Mouse (Mus musculus) thymus, adult 2 months (tissue): ENCODE data around the gene Pou2f2. TPM values are rescaled to one million over a fixed set of nuclear protein-coding genes. Genes with fewer than 3 reads are reported as not detected.
"Not testable (repeated sequence)": the region's sequence is repeated elsewhere in the genome, so short reads cannot be mapped to it uniquely, and the experiment has no call there.

ENCODE experiments used
- DNase-seq: peaks from one replicate; pipeline ENCODE4 v3.0.0; 2021
- H3K27ac ChIP-seq: fragments of 200-500 bp; 2 replicates; pipeline ENCODE4 v1.5.1; 2012; ENCODE audit warnings: low read length, control low read depth; ENCODE audit not compliant: control insufficient read depth, insufficient read depth
- H3K27me3 ChIP-seq: fragments of 200-500 bp; 2 replicates; pipeline ENCODE4 v1.6.1; 2012; ENCODE audit warnings: mild to moderate bottlenecking, low read length, moderate library complexity, mixed read lengths; ENCODE audit not compliant: control insufficient read depth, insufficient read depth
- H3K36me3 ChIP-seq: fragments of 200-500 bp; 2 replicates; pipeline ENCODE4 v1.6.1; 2012; ENCODE audit warnings: mild to moderate bottlenecking, low read length, moderate library complexity; ENCODE audit not compliant: control insufficient read depth, insufficient read depth
- H3K4me1 ChIP-seq: fragments of 200-500 bp; replicated peaks from 2 replicates; pipeline ENCODE4 v1.6.1; 2012; ENCODE audit warnings: low read length; ENCODE audit not compliant: control insufficient read depth, insufficient read depth
- H3K4me3 ChIP-seq: fragments of 200-500 bp; 2 replicates; pipeline ENCODE4 v1.5.1; 2012; ENCODE audit warnings: mild to moderate bottlenecking, low read length, control low read depth, moderate library complexity; ENCODE audit not compliant: control insufficient read depth, insufficient read depth
- CTCF ChIP-seq: fragments of 200-500 bp; IDR thresholded peaks from 2 replicates; pipeline ENCODE4 v1.5.1; 2012; ENCODE audit warnings: mild to moderate bottlenecking, control low read depth, low read length, moderate library complexity, borderline replicate concordance; ENCODE audit not compliant: control insufficient read depth, poor library complexity, insufficient read depth; ENCODE audit errors: extremely low read depth
- POLR2A ChIP-seq: fragments of 200-500 bp; IDR thresholded peaks from 2 replicates; pipeline ENCODE4 v1.6.1; 2012; ENCODE audit warnings: mild to moderate bottlenecking, low read length, control low read depth, moderate library complexity; ENCODE audit not compliant: control insufficient read depth, poor library complexity, insufficient read depth; ENCODE audit errors: extremely low read depth
- WGBS: fragments of 180-500 bp; shearing (Covaris S2); methylation state at CpG from one replicate; pipeline ENCODE4 v1.1.7; 2018; 5-methylcytosine and 5-hydroxymethylcytosine counted together
- polyA plus RNA-seq: library from polyadenylated mRNA; depleted of rRNA; stranded (reverse); fragments of >200 nt; gene quantifications from 2 replicates; pipeline ENCODE4 v1.2.3, GENCODE M21; 2012

Pou2f2 gene
- polyA plus RNA-seq, 1 experiment: 5.6 TPM

DNA sequence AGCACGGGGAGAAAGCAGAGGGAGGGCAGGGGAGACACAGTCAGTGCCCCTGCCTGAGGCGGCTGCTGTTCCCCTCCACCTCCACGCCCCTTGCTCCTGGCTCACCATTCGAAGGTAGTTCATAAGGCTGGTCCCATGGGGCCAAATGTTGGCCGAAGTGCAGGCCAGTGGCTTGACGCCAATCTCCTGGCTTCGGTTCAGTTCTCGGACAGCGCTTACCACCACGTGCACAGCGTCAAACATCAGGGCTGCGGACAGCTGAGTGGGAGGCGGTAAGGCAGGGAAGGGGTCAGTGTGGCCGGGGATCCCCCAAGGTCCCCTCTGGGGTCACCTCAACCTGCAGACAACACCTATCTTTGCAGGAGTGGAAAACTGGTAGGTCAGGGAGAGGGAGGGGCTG, 120.7 kb downstream of the Pou2f2 start:
- no peak for DNase-seq
- WGBS: 94% methylated on average over 14 of the region's 14 CpGs
- Histone ChIP-seq H3K36me3 (no peaks in the 10 kb centered on the region), H3K4me1 (no peaks in the 10 kb centered on the region), H3K27ac (no peak overlapping the region), H3K4me3 (no peak overlapping the region), H3K27me3 (no peaks in the 10 kb centered on the region)
- TF ChIP-seq CTCF (no peak), POLR2A (no peak)

DNA sequence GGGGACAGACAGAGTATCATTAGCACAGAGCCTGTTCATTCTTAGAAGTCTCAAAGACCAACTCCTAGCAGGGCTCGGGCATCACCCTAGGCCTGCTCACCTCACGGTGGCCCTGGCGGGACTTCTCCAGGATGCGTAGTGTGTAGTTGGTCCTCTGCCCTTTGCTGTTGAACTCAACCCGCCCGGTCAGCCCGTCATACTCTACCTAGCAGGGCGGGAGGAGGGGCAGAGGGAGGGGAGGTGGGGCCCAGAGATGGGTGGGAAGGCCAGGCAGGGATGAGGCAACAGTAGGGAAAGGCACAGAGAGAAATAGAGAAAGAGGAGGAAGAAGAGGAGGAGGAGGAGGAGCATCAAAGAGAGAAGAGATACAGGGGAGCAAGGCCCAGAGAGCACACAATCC, 121.1 kb downstream of the Pou2f2 start:
- H3K27ac ChIP-seq: no peak overlapping the region
- H3K4me3 ChIP-seq: no peak overlapping the region
- H3K27me3 ChIP-seq: no peaks in the 10 kb centered on the region
- no peaks in the 10 kb centered on the region for H3K36me3 ChIP-seq
- no peak for TF ChIP-seq POLR2A
- TF ChIP-seq CTCF: no peak
- no peak for DNase-seq
- H3K4me1 ChIP-seq: no peaks in the 10 kb centered on the region
- WGBS: 97% methylated on average over 8 of the region's 8 CpGs

DNA sequence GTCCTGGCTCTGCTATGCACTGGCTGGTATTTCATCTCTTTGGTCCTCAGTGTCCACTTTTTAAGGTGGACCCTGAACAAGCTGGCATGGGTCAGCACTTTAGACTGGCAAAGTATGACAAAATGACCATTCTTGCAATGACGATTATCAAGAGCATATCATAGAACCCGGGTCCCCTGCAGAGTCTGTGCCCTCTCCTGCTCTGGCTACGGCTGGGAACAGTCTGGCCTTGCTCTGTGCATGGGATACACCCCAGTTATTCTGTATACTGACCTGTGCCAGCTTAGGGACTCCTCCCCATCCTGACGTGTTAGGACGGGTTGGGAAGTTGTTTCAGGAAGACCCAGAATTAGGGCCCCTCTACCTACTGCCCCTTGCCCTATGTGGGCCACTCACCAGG, 121.6 kb downstream of the Pou2f2 start:
- 94% methylated on average over 5 of the region's 5 CpGs for WGBS
- Histone ChIP-seq H3K27me3 (no peaks in the 10 kb centered on the region), H3K4me3 (no peak overlapping the region), H3K4me1 (no peaks in the 10 kb centered on the region), H3K27ac (no peak overlapping the region), H3K36me3 (no peaks in the 10 kb centered on the region)
- no peak for DNase-seq
- TF ChIP-seq CTCF (no peak), POLR2A (no peak)

DNA sequence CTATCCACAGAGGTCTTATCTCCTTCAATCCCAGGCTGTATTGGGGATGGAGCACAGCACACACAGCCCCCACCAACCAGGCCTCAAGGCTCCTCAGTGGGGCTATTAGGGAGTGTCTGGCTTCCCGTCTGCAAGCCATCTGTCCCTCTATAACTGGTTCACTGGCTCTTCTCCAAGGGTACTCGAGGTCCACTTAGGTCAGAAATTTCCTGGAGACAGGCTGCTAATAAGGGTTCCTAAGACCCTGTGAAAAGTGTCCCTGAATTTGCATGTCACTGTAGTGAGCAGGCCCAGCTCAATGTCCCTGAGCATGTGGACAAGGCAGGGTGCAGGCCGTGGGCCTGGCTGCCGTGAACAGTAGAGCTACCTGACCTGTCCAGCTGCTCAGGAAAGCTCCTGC, 122.6 kb downstream of the Pou2f2 start:
- TF ChIP-seq CTCF: no peak
- no peak for TF ChIP-seq POLR2A
- WGBS: 89% methylated on average over 4 of the region's 4 CpGs
- Histone ChIP-seq H3K36me3 (no peaks in the 10 kb centered on the region), H3K27me3 (no peaks in the 10 kb centered on the region), H3K4me1 (no peaks in the 10 kb centered on the region), H3K27ac (no peak overlapping the region), H3K4me3 (no peak overlapping the region)
- DNase-seq: no peak

DNA sequence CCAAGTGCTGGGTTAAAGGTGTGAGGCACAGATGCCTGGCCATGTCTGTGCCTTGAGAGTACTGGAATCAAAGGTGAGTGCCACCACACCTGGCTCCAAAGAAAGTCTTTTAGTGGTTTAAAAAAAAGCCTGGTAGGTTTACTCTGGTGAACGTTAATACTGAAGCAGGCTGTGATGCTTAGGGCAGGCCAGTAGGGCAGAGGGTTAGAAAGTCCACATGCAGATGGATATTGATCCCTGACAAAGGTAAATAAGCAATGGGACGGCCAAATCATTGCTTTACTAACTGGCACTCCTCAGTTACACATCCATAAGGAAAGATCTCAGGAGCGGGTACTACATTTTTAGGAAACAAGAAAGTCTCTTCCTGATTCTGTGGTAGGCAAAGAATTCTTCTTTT, 126.9 kb downstream of the Pou2f2 start:
- WGBS: 94% methylated on average over 3 of the region's 3 CpGs
- no peaks in the 10 kb centered on the region for H3K4me1 ChIP-seq
- no peak overlapping the region for H3K27ac ChIP-seq
- H3K36me3 ChIP-seq: no peaks in the 10 kb centered on the region
- no peak for TF ChIP-seq CTCF
- TF ChIP-seq POLR2A: no peak
- H3K4me3 ChIP-seq: no peak overlapping the region
- DNase-seq: no peak
- no peaks in the 10 kb centered on the region for H3K27me3 ChIP-seq

DNA sequence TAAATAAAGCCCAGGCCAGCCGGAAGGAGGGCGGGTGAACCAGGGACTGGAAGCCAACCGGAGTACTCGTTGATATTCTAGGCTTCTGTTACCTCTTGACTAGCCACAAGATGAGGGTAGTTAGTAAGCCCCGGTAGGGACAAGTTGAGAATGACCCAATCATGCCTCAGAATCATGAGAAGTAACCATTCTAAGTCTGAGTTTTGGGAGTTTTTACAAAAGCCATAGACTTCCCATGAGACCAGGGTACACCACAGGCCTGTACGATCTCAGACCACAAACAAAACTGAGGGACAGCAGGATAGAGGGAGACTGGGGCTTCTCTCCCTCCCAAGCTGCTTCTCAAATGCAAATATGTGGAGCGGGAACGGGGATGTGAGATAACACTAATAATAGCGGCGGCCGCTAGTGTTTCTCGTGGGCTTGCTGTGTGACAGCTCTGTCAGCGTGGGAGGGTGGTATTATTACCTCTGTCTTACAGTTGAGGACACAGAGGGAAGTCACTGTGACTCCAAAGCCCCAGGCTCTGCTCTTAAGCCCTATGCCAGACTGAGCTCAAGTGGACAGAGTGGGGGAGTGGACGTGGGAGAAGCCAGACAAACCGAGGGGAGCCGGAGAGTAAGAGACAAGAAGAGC, 130.1 kb downstream of the Pou2f2 start:
- WGBS: 94% methylated on average over 16 of the region's 16 CpGs
- H3K27ac ChIP-seq: no peak overlapping the region
- H3K4me1 ChIP-seq: no peaks in the 10 kb centered on the region
- H3K36me3 ChIP-seq: no peaks in the 10 kb centered on the region
- TF ChIP-seq CTCF (no peak), POLR2A (no peak)
- no peaks in the 10 kb centered on the region for H3K27me3 ChIP-seq
- no peak for DNase-seq
- H3K4me3 ChIP-seq: no peak overlapping the region

DNA sequence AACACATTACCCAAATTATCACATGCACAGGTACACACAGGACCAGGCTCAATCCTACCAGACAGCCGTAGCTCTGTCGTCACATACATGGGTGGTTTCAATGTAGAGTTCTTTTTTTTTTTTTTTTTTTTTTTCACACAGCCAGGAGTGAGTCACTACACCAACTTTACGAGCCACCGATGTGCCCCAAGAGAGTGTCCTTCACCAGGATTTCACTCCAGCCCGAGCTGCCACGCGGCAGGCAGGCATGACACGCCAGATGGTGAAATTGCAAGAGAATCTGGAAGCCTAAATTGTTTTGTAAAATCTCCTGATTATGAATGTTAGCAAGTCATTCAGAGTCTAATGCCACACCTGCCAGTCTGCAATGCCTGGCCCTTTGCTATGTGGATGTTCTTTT, 132.2 kb downstream of the Pou2f2 start:
- TF ChIP-seq POLR2A: no peak
- no peak for TF ChIP-seq CTCF
- H3K4me3 ChIP-seq: no peak overlapping the region
- no peaks in the 10 kb centered on the region for H3K36me3 ChIP-seq
- no peaks in the 10 kb centered on the region for H3K4me1 ChIP-seq
- WGBS: 97% methylated on average over 8 of the region's 8 CpGs
- no peak overlapping the region for H3K27ac ChIP-seq
- DNase-seq: no peak
- no peaks in the 10 kb centered on the region for H3K27me3 ChIP-seq

DNA sequence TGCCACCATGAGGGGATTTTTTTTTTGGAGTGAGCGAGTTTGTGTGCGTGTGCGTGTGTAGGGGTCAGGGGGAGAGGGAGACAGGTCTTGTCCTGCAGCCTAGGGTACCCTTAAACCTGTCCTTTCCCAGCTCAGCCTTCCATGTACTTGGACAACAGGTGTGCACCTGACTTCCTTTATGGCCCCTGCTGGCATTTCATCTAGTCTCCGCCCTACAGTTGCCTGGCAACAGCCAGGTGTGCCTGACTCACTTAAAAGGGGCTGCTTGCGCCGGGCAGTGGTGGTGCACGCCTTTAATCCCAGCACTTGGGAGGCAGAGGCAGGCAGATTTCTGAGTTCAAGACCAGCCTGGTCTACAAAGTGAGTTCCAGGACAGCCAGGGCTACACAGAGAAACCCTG, 134.9 kb downstream of the Pou2f2 start:
- not testable (repeated sequence) for H3K27me3 ChIP-seq, H3K4me3 ChIP-seq, DNase-seq, H3K36me3 ChIP-seq, H3K4me1 ChIP-seq, H3K27ac ChIP-seq
- 95% methylated on average over 7 of the region's 7 CpGs for WGBS
